Mouse (Mus musculus): ENCODE data around the gene Zfp711. TPM values are rescaled to one million over a fixed set of nuclear protein-coding genes. Genes with fewer than 3 reads are reported as not detected.

Zfp711 gene
- total RNA-seq (2021), result 1 to 10 TPM; 2.0 to 3.5 TPM

GRCm38 (mm10) chrX:112600511-112601305 is at the start of gene Zfp711:
Zfp711 (plus strand) TSS chrX:112600526.
- DNase-seq, result peak; percentile 49 to 51
- intact Hi-C loops (cut with DNase I), result no loop called here

- DNase-seq, result peak in 1 of 2 experiments; percentile 3
- intact Hi-C loops (cut with DNase I), result no loop called here
Observed at GRCm38 (mm10) chrX:112567716-112568115, 32.6 kb upstream of the Zfp711 start.

GRCm38 (mm10) chrX:112601306-112602120 is 1.2 kb downstream of the Zfp711 start:
- intact Hi-C loops (cut with DNase I), result no loop called here
- peak; percentile 22 to 27 for DNase-seq

- no peak for DNase-seq
- intact Hi-C loops (cut with DNase I), result no loop called here
Observed at GRCm38 (mm10) chrX:112675525-112675924, 75.2 kb downstream of the Zfp711 start.

- no peak for DNase-seq
Observed at GRCm38 (mm10) chrX:112680605-112681004, 80.3 kb downstream of the Zfp711 start.

More at GRCm38 (mm10) chrX:112680605-112681004, 80.3 kb downstream of the Zfp711 start:
- intact Hi-C loops (cut with DNase I), result no loop called here

Other genes with a start within 250 kb of the Zfp711 start
- not detected for gene Satl1, start 193.7 kb upstream of the Zfp711 start, total RNA-seq (2021)
- not detected for gene 2010106E10Rik, start 105.3 kb upstream of the Zfp711 start, total RNA-seq (2021)
- gene Pof1b, start 98.1 kb downstream of the Zfp711 start, total RNA-seq (2021), result under 1 TPM in 1 of 2 experiments, not detected in 1; 0.07 TPM